Mouse (Mus musculus) embryonic facial prominence, embryonic 11.5 days (tissue): ENCODE measurements around the gene Fbh1. TPM values are rescaled to one million over a fixed set of nuclear protein-coding genes. Genes with fewer than 3 reads are reported as not detected.

Experiments used
- ATAC-seq: fragments of 200-750 bp; cut with Nextera tagmentation; replicated peaks from 2 replicates; pipeline ENCODE4 v1.8.0; 2017; ENCODE audit warnings: low read depth; ENCODE audit not compliant: insufficient number of reproducible peaks, low FRiP score, low TSS enrichment
- DNase-seq: peaks from one replicate; pipeline ENCODE4 v3.0.0-alpha.2; 2015; ENCODE audit warnings: low spot score
- H3K27ac ChIP-seq: fragments of 300-500 bp; sonication (generic); replicated peaks from 2 replicates; pipeline ENCODE4 v1.5.1; 2014; ENCODE audit warnings: mild to moderate bottlenecking, low read depth, low read length, control low read depth
- H3K27me3 ChIP-seq: fragments of 300-500 bp; sonication (generic); 2 replicates; pipeline ENCODE4 v1.6.1; 2014; ENCODE audit warnings: mild to moderate bottlenecking, low read length, moderate library complexity, mixed read lengths; ENCODE audit not compliant: control insufficient read depth, insufficient read depth
- H3K36me3 ChIP-seq: fragments of 300-500 bp; sonication (generic); replicated peaks from 2 replicates; pipeline ENCODE4 v1.6.1; 2014; ENCODE audit warnings: low read depth, mild to moderate bottlenecking, low read length, moderate library complexity, mixed read lengths; ENCODE audit not compliant: control insufficient read depth, insufficient read depth
- H3K4me1 ChIP-seq: fragments of 300-500 bp; sonication (generic); 2 replicates; pipeline ENCODE4 v1.6.1; 2014; ENCODE audit warnings: low read length, mixed read lengths; ENCODE audit not compliant: control insufficient read depth, insufficient read depth
- H3K4me2 ChIP-seq: fragments of 300-500 bp; sonication (generic); 2 replicates; pipeline ENCODE4 v1.6.1; 2014; ENCODE audit warnings: low read depth, mild to moderate bottlenecking, control low read depth, low read length, moderate library complexity
- H3K4me3 ChIP-seq: fragments of 300-500 bp; sonication (generic); 2 replicates; pipeline ENCODE4 v1.5.1; 2014; ENCODE audit warnings: low read depth, low read length, control low read depth
- H3K9ac ChIP-seq: fragments of 300-500 bp; sonication (generic); replicated peaks from 2 replicates; pipeline ENCODE4 v1.6.1; 2014; ENCODE audit warnings: mild to moderate bottlenecking, control low read depth, low read length
- H3K9me3 ChIP-seq: fragments of 300-500 bp; sonication (generic); replicated peaks from 2 replicates; pipeline ENCODE4 v1.6.1; 2016; ENCODE audit warnings: mild to moderate bottlenecking, low read length, inconsistent platforms, mixed read lengths; ENCODE audit not compliant: control insufficient read depth
- WGBS: fragments of 180-500 bp; shearing (Covaris S2); extraction: QIAGEN DNeasy Blood & Tissue Kit; methylation state at CpG from one replicate; pipeline ENCODE4 v1.1.7; 2014; 5-methylcytosine and 5-hydroxymethylcytosine counted together
- polyA plus RNA-seq: library from polyadenylated mRNA; unstranded; fragments of >200 nt; fragmentation: Nextera tagmentation; extraction: Ambion mirVana; gene quantifications from 2 replicates; pipeline ENCODE4 v1.2.1, GENCODE M21; 2014

Gene Fbh1
- polyA plus RNA-seq, result 148 and 154 TPM in 2 replicates

DNA sequence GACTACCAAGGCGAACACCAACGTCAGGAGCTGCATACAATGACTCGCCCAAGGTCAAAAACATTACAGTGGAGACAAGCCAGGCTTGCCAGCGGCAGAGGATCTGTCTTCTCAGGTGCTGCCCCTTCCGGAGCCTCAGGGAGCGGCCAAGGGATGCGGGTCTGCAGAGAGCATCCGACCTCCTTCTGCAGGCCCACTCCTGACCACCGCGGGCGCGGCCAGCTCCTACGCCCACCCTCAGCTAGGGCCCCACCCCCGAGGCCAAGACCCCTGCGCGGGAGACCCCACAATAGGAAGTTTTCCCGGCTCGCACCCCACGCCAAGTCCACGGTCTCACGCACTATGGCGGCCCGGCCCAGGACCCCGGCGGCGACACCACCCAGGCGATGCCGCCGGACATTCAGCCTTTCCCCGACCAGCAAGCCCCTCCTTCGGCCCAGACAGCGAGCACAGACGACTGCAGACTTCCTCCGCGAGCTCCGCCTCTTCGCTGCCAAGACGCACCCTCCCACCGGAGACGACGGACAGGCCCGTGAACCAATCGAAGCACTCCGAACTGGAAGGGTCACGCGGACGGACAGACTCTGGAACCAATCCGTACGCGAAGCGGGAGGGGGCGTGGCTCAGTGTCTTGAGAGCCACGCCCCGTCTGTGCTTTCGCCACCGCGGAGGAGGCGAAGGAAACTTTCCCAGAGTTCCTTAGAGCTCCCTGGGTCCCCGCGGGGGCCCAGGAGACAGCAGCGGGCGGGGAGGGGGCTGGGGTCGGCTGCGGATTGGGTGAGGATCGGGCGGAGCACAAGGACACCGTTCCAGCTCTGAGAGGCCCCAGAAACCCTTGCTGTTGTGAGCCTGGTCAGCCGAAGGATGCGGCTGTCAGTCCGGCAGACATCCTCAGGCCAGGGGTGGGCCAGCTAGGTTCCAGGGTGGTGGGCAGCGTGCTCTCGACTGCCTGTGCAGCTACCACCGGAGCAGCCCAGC lies at the start of gene Fbh1, which contains the start of gene Ankrd16:
Gene Fbh1 (minus strand): TSS at position 492 of the 978 bp plus-strand sequence.
Gene Ankrd16 (plus strand): TSS at position 786 of the 978 bp plus-strand sequence.
- H3K4me1 ChIP-seq, result no peaks in the 10 kb centered on the region
- under 1% methylated on average over 72 of the region's 73 CpGs for WGBS
- peak; percentile 95 for ATAC-seq

DNA sequence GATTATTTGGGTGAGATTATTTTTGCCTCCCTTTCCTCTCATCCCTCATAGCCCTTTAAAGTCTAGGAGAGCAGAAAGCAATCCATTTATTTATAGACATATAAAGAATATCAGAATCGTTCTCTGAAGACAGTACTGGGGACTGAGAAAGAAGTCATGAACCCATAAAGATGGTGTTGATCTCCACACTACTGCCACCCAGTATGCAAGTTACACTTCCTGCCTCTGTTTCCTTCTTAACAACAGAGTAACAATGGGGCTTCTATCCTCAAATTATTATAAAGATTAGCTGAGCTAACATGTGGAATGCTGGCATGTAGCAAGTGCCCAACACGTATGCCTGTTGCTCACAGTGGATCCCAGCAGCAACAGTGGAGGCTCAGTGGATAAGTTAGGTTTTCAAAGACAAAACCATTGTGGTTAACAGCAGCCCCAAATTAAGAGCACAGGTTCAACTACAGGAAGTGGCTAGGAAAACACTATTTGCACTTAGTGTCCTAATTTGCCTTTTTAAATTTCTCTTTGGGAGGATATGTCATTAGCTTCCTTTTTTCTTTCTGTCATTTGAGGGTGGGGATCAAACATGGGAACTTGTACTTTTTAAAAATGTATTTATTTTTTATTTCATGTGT lies 24.0 kb upstream of the Fbh1 start:
- WGBS, result 85% methylated on average over 2 of the region's 2 CpGs
- Histone ChIP-seq H3K27ac (no peak overlapping the region), H3K36me3 (no peaks in the 10 kb centered on the region), H3K27me3 (no peaks in the 10 kb centered on the region), H3K4me2 (no peak overlapping the region), H3K4me1 (no peaks in the 10 kb centered on the region), H3K9ac (no peak overlapping the region), H3K9me3 (no peaks in the 10 kb centered on the region), H3K4me3 (no peak overlapping the region)
- ATAC-seq (no peak), DNase-seq (no peak)

More for the DNA sequence above, at the start of gene Fbh1, which contains the start of gene Ankrd16:
- peak within 1 kb of the TSS; percentile 63 for H3K4me3 ChIP-seq
- no peaks in the 10 kb centered on the region for H3K27me3 ChIP-seq
- H3K27ac ChIP-seq, result peak within 1 kb of the TSS; percentile 90
- peak within 1 kb of the TSS; percentile 85 for H3K4me2 ChIP-seq
- DNase-seq, result peak; percentile 100
- H3K36me3 ChIP-seq, result no peaks in the 10 kb centered on the region; the same call in 1 of the 2 replicates
- no peaks in the 10 kb centered on the region for H3K9me3 ChIP-seq
- peak within 1 kb of the TSS; percentile 88 for H3K9ac ChIP-seq

DNA sequence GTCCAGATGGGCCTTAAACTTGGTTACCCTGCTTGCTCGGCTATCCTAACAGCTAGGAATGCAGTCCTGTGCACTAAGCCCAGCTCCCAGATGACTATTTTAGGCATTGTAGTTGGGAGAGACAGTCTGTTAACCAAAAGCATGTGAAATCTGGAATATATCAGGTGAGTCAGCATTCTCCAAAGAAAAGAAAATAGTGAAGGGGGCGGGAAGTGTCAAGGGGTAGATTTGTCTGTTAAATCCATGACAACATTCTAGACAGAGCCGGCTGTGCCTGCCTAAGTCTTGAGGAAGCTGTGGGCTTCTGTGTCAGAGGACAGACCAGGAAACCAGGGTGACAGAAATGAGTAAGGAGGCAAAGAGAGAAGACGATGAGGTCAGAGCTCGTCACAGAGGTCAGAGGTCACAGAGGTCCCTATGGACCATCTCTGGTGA lies 20.6 kb upstream of the Fbh1 start:
- 32% methylated on average over 5 of the region's 5 CpGs for WGBS
- Histone ChIP-seq H3K4me2 (no peak overlapping the region), H3K9ac (no peak overlapping the region), H3K27ac (no peak overlapping the region), H3K36me3 (no peaks in the 10 kb centered on the region), H3K27me3 (no peaks in the 10 kb centered on the region), H3K4me3 (no peak overlapping the region), H3K9me3 (no peaks in the 10 kb centered on the region), H3K4me1 (no peaks in the 10 kb centered on the region)
- DNase-seq (peak; percentile 73), ATAC-seq (peak; percentile 78)

DNA sequence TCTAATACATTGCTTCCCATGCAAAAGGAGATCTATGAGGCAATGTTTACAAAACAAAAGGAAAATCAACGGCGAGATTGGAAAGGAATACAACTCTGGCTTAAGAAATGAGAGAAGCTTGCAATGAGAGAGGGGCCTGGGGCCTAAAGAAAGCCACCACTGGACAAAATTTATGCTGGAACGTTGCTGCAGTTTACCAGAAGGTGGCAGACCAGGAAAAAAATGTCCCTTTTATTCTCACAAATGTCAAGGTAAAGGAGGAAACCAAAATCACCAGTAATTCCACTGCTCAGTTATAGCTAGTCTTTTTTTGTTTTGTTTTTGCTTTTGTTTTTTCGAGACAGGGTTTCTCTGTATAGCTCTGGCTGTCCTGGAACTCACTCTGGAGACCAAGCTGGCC lies 17.3 kb upstream of the Fbh1 start:
- ATAC-seq (no peak), DNase-seq (no peak)
- Histone ChIP-seq H3K4me1 (no peaks in the 10 kb centered on the region), H3K9me3 (no peaks in the 10 kb centered on the region), H3K27ac (no peak overlapping the region), H3K27me3 (no peaks in the 10 kb centered on the region), H3K4me3 (no peak overlapping the region), H3K4me2 (no peak overlapping the region), H3K36me3 (peaks cover 7% of the 10 kb centered on the region), H3K9ac (no peak overlapping the region)
- 79% methylated on average over 4 of the region's 4 CpGs for WGBS

DNA sequence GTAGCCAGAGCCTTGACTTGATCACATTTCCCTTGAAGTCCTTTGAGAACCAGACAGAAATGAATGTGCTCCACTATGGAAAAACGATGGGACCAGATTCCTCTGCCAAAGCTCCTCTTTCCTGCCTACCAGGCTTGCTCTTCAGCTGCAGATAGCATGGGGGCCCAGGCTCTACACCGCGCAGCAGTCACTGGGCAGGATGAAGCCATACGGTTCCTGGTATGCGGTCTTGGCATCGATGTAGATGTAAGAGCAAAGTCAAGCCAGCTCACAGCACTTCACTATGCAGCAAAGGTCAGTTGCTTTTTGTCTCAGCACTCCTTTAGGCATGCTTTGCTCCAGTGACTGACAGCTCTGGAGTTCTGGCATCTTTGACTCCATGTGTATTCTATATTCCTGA lies 6.8 kb upstream of the Fbh1 start:
- no peak for DNase-seq

DNA sequence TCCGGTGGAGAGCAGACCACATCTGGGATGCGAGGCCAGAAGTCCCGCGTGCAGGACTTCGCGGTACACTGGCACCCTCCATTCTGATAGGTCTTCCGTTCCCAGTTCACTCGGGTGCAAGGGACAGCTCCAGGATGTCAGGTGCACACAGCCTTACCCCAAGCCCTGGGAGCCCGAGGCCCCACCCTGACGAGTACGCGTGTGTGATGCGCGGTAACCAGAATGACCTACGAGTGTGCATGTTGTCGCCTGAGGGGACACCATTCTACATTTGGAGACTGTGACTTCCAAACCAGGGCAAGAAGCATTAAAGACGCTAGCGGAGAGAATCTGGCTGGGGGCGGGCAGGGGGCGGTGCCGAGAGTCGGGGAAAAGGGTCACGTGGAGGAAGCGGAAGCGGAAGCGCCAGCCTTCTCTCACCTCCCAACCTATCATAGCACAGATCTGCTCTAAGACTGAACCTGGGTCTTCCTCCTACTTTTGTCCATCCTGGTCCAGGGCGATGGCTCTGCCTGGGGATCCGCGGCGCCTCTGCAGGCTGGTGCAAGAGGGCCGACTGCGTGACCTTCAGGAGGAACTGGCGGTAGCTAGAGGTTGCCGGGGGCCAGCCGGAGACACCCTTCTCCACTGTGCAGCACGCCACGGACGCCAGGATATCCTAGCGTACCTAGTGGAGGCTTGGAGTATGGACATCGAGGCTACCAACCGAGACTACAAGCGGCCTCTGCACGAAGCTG lies 873 bp upstream of the Fbh1 start:
- no peaks in the 10 kb centered on the region for H3K4me1 ChIP-seq
- H3K9me3 ChIP-seq, result no peaks in the 10 kb centered on the region
- under 1% methylated on average over 42 of the region's 43 CpGs for WGBS
- peak overlapping the region; percentile 84 for H3K9ac ChIP-seq
- peak overlapping the region; percentile 90 for H3K27ac ChIP-seq
- ATAC-seq (peak; percentile 90), DNase-seq (peak; percentile 93)
- peak overlapping the region; percentile 85 for H3K4me2 ChIP-seq
- H3K36me3 ChIP-seq, result no peaks in the 10 kb centered on the region; the same call in none of the 2 replicates
- no peaks in the 10 kb centered on the region for H3K27me3 ChIP-seq
- H3K4me3 ChIP-seq, result peak overlapping the region; percentile 63

More for the DNA sequence above, 6.8 kb upstream of the Fbh1 start:
- no peak for ATAC-seq
- Histone ChIP-seq H3K36me3 (peaks cover 2% of the 10 kb centered on the region), H3K9me3 (no peaks in the 10 kb centered on the region), H3K27ac (no peak overlapping the region), H3K4me3 (no peak overlapping the region), H3K4me2 (no peak overlapping the region), H3K27me3 (no peaks in the 10 kb centered on the region), H3K4me1 (no peaks in the 10 kb centered on the region), H3K9ac (no peak overlapping the region)
- WGBS, result 94% methylated on average over 6 of the region's 6 CpGs

DNA sequence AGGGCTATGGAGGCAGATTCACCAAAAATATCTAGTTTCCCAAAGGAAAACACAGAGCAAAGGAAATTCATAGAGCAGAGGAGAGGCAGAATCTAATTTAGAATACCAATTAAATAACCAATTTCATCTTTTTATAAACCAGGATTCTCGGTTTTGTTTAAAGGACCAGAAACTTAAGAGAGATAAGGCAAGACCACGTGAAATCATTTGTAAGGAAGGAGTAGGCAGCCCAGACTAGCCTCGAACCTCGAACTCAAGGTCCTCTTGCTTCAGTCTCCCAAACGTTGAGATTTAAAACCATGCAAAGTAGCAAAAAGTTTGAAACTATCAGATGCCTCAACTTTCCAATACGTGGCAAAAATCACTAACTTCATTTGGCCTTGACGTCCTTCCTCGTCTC lies 967 bp downstream of the Fbh1 start:
- 54% methylated on average over 8 of the region's 8 CpGs for WGBS
- peak overlapping the region; percentile 88 for H3K9ac ChIP-seq
- no peak for ATAC-seq

More for the DNA sequence above, 967 bp downstream of the Fbh1 start:
- Histone ChIP-seq H3K4me2 (peak overlapping the region; percentile 56), H3K27ac (no peak overlapping the region), H3K4me1 (no peaks in the 10 kb centered on the region), H3K27me3 (no peaks in the 10 kb centered on the region), H3K4me3 (peak overlapping the region; percentile 63), H3K36me3 (no peaks in the 10 kb centered on the region), H3K9me3 (no peaks in the 10 kb centered on the region)
- DNase-seq, result no peak
